Mouse (Mus musculus) liver, adult 2 months (tissue): ENCODE measurements around the gene Mrpl9.

Source experiments
- CTCF ChIP-seq: fragments of 200-500 bp; IDR thresholded peaks from 2 replicates; pipeline ENCODE4 v1.5.1; 2011; ENCODE audit warnings: low read depth, low read length, control low read depth
- POLR2A ChIP-seq: fragments of 200-500 bp; IDR thresholded peaks from 2 replicates; pipeline ENCODE4 v1.6.1; 2011; ENCODE audit warnings: low read length, control low read depth; ENCODE audit not compliant: insufficient read depth; ENCODE audit errors: extremely low read depth

GRCm38 (mm10) chr3:94449377-94449776, 6.3 kb downstream of the Mrpl9 start:
- TF ChIP-seq POLR2A (no peak), CTCF (no peak)
